Mouse (Mus musculus) adrenal gland, adult (tissue): ENCODE measurements around the gene Shank1.

ENCODE experiments used
- DNase-seq, 2 experiments: peaks; one replicate each; pipeline ENCODE4 v3.0.0; 2022 to 2023; ENCODE audit warnings: low spot score in 1 of 2; ENCODE audit not compliant: inconsistent age in 2 of 2

The Shank1 gene

GRCm38 (mm10) chr7:44304463-44304774 is 5.6 kb upstream of the Shank1 start:
- DNase-seq: no peak

- peak; percentile 98 to 99 for DNase-seq
Observed at GRCm38 (mm10) chr7:44304775-44305641, 5.0 kb upstream of the Shank1 start.

- no peak for DNase-seq
Observed at GRCm38 (mm10) chr7:44305686-44306085, 4.4 kb upstream of the Shank1 start.

- peak; percentile 21 to 37 for DNase-seq
Observed at GRCm38 (mm10) chr7:44306516-44307240, 3.4 kb upstream of the Shank1 start, which contains the start of gene Clec11a. Gene Clec11a (minus strand): TSS chr7:44306902.

- DNase-seq: no peak
Observed at GRCm38 (mm10) chr7:44307261-44308020, 2.6 kb upstream of the Shank1 start.

- peak in 1 of 2 experiments; percentile 42 for DNase-seq
Observed at GRCm38 (mm10) chr7:44310285-44310877, 328 bp downstream of the Shank1 start.

GRCm38 (mm10) chr7:44310878-44311712 is 1.0 kb downstream of the Shank1 start:
- peak; percentile 63 to 77 for DNase-seq

GRCm38 (mm10) chr7:44311713-44312304 is 1.8 kb downstream of the Shank1 start:
- DNase-seq: no peak

- no peak for DNase-seq
Observed at GRCm38 (mm10) chr7:44312484-44312883, 2.4 kb downstream of the Shank1 start.

- peak in 1 of 2 experiments; percentile 58 for DNase-seq
Observed at GRCm38 (mm10) chr7:44317913-44318312, 7.9 kb downstream of the Shank1 start.

GRCm38 (mm10) chr7:44320886-44321285 is 10.8 kb downstream of the Shank1 start:
- DNase-seq: no peak

- no peak for DNase-seq
Observed at GRCm38 (mm10) chr7:44322290-44322689, 12.2 kb downstream of the Shank1 start.

- no peak for DNase-seq
Observed at GRCm38 (mm10) chr7:44326614-44327013, 16.6 kb downstream of the Shank1 start.

GRCm38 (mm10) chr7:44332336-44332735 is 22.3 kb downstream of the Shank1 start:
- DNase-seq: no peak

GRCm38 (mm10) chr7:44334139-44334538 is 24.1 kb downstream of the Shank1 start:
- no peak for DNase-seq

- DNase-seq: peak in 1 of 2 experiments; percentile 47
Observed at GRCm38 (mm10) chr7:44335031-44335878, 25.2 kb downstream of the Shank1 start.

GRCm38 (mm10) chr7:44336046-44337021 is 26.3 kb downstream of the Shank1 start:
- no peak for DNase-seq
